Mouse (Mus musculus): ENCODE measurements at regions not wholly inside any gene's neighbourhood (a gene's known extent, or its start where the extent isn't known, plus 50 kb on each side); places are given as distances from the start of the nearest gene placed in this dataset.

- WGBS = 73% methylated on average over 6 of the region's 6 CpGs
- DNase-seq (ENCODE audit: low spot score) (no peak), ATAC-seq (replicated peaks; ENCODE audit: low FRiP score) (no peak)
- Histone ChIP-seq H3K4me3 (ENCODE audit: low read depth, low read length) (no peak overlapping the region), H3K27me3 (replicated peaks; ENCODE audit: control insufficient read depth, insufficient read depth, low read length) (no peaks in the 10 kb centered on the region), H3K4me2 (no peak overlapping the region), H3K4me1 (replicated peaks; ENCODE audit: control insufficient read depth, insufficient read depth, low read length) (peaks cover 3% of the 10 kb centered on the region; the same call in 1 of the 2 replicates), H3K36me3 (ENCODE audit: control insufficient read depth, insufficient read depth, low read length) (no peaks in the 10 kb centered on the region), H3K9me3 (ENCODE audit: control insufficient read depth, low read length) (no peaks in the 10 kb centered on the region), H3K27ac (ENCODE audit: low read depth, low read length) (no peak overlapping the region), H3K9ac (ENCODE audit: low read depth, low read length) (no peak overlapping the region)
These were observed 332.1 kb downstream of the 1500009L16Rik start for GRCm38 (mm10) chr10:84054551-84055336.

GRCm38 (mm10) chr10:84055402-84056167 lies 332.9 kb downstream of the 1500009L16Rik start:
- peaks cover 3% of the 10 kb centered on the region; the same call in 1 of the 2 replicates for H3K4me1 ChIP-seq (replicated peaks; ENCODE audit: control insufficient read depth, insufficient read depth, low read length)
- no peak overlapping the region for H3K4me2 ChIP-seq
- DNase-seq (ENCODE audit: low spot score) (no peak), ATAC-seq (replicated peaks; ENCODE audit: low FRiP score) (no peak)
- no peaks in the 10 kb centered on the region for H3K27me3 ChIP-seq (replicated peaks; ENCODE audit: control insufficient read depth, insufficient read depth, low read length)
- 68% methylated on average over 10 of the region's 10 CpGs for WGBS
- H3K9ac ChIP-seq (ENCODE audit: low read depth, low read length) = no peak overlapping the region
- H3K4me3 ChIP-seq (ENCODE audit: low read depth, low read length) = no peak overlapping the region
- H3K36me3 ChIP-seq (ENCODE audit: control insufficient read depth, insufficient read depth, low read length) = no peaks in the 10 kb centered on the region
- H3K9me3 ChIP-seq (ENCODE audit: control insufficient read depth, low read length) = no peaks in the 10 kb centered on the region
- no peak overlapping the region; the same call in 1 of the 2 replicates for H3K27ac ChIP-seq (ENCODE audit: low read depth, low read length)

DNA sequence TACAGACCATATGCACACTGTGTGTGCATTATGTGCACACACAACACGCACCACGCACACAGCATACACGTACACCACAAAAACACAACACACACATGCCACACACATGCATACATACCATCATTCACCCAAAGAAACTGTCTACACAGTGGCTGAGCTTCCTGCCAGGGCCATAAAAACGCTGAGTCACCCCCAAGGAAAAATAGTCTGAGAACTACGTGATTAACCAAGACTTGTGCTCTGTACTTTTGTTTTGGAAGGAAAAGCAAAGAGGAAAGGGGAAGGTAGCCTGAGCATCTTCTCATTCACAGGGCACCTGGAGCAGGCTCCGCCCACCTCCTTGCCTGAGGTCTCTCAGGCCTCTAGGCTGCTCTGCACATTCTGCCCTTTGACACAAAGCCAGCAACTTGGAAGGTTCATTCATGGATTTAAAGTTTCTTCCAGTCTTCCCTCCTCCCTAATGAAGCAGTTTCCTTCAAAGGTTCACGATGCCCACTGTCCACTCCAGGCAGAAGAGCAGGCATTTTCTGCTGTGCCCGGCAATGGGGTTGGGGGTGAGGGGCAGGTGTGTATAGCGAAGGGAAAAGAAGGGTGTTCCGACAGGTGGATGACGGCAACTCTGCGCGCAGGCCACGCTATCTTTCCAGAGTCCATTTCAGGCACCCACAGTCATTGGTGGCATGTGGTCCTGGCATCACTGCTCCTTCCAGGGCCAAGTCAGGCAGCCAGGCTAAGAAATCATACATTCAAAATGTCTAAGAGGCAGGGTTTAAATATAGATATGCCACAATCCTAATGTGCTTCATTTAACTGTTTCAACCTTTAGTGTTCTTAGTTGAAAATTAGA lies 333.9 kb downstream of the 1500009L16Rik start:
- 80% methylated on average over 14 of the region's 14 CpGs for WGBS
- Histone ChIP-seq H3K36me3 (ENCODE audit: control insufficient read depth, insufficient read depth, low read length) (no peaks in the 10 kb centered on the region), H3K4me2 (no peak overlapping the region), H3K27ac (ENCODE audit: low read depth, low read length) (no peak overlapping the region), H3K4me3 (ENCODE audit: low read depth, low read length) (no peak overlapping the region), H3K4me1 (replicated peaks; ENCODE audit: control insufficient read depth, insufficient read depth, low read length) (peaks cover 3% of the 10 kb centered on the region; the same call in 1 of the 2 replicates), H3K27me3 (replicated peaks; ENCODE audit: control insufficient read depth, insufficient read depth, low read length) (no peaks in the 10 kb centered on the region), H3K9ac (ENCODE audit: low read depth, low read length) (no peak overlapping the region), H3K9me3 (ENCODE audit: control insufficient read depth, low read length) (no peaks in the 10 kb centered on the region)
- ATAC-seq (replicated peaks; ENCODE audit: low FRiP score) (no peak), DNase-seq (ENCODE audit: low spot score) (no peak)

- no peak for DNase-seq (ENCODE audit: low spot score)
- Histone ChIP-seq H3K27ac (ENCODE audit: low read depth, low read length) (no peak overlapping the region), H3K9me3 (ENCODE audit: control insufficient read depth, low read length) (no peaks in the 10 kb centered on the region), H3K27me3 (replicated peaks; ENCODE audit: control insufficient read depth, insufficient read depth, low read length) (no peaks in the 10 kb centered on the region), H3K36me3 (ENCODE audit: control insufficient read depth, insufficient read depth, low read length) (no peaks in the 10 kb centered on the region), H3K4me3 (ENCODE audit: low read depth, low read length) (no peak overlapping the region), H3K4me1 (replicated peaks; ENCODE audit: control insufficient read depth, insufficient read depth, low read length) (peaks cover 3% of the 10 kb centered on the region; the same call in 1 of the 2 replicates), H3K4me2 (no peak overlapping the region), H3K9ac (ENCODE audit: low read depth, low read length) (no peak overlapping the region)
- 77% methylated on average over 2 of the region's 2 CpGs for WGBS
- no peak for ATAC-seq (replicated peaks; ENCODE audit: low FRiP score)
These were observed 335.6 kb downstream of the 1500009L16Rik start for GRCm38 (mm10) chr10:84058301-84058700.

DNA sequence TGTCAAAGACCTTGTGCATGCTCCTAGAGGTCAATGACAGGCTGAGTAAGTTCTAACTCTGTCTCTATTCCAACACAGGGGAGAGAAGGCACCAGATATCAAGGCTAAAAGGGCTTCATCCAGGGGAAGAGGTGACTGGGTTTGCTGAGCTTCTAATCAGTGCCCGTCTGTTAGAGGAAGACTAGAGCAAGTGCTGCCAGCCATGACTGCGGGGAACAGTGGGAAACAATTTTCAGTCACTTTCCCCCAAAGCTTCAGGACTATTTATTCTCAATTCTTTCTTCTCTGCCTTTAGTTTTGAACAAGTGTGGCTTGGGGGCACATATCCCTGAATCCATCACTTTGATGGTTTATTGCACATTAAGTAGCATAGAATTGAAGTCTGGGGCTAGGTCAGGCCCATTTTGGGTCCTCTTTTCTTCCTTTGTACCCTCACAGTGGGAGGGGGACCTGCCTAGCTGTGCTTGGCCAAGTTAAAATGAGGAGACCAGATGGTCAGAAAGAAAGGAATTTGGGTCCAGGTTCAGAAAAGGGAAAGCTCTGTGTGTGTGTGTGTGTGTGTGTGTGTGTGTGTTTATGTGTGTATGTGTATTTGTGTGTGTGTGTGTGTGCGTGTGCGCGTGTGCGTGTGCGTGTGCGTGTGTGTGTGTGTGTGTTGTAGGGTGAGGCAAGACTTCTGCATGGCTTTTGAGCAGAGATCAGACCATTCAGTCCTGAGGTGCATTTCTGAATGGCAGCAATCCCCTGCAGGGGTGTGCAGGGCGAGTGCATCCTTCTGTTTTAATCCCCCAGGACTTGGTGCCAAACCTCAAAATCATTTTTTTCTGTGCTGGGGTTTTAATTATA lies 337.2 kb downstream of the 1500009L16Rik start:
- Histone ChIP-seq H3K27ac (ENCODE audit: low read depth, low read length) (no peak overlapping the region), H3K4me3 (ENCODE audit: low read depth, low read length) (no peak overlapping the region), H3K36me3 (ENCODE audit: control insufficient read depth, insufficient read depth, low read length) (no peaks in the 10 kb centered on the region), H3K4me1 (replicated peaks; ENCODE audit: control insufficient read depth, insufficient read depth, low read length) (peaks cover 3% of the 10 kb centered on the region; the same call in 1 of the 2 replicates), H3K9me3 (ENCODE audit: control insufficient read depth, low read length) (no peaks in the 10 kb centered on the region), H3K9ac (ENCODE audit: low read depth, low read length) (no peak overlapping the region), H3K4me2 (no peak overlapping the region), H3K27me3 (replicated peaks; ENCODE audit: control insufficient read depth, insufficient read depth, low read length) (no peaks in the 10 kb centered on the region)
- 86% methylated on average over 9 of the region's 9 CpGs for WGBS
- DNase-seq (ENCODE audit: low spot score) = no peak
- ATAC-seq (replicated peaks; ENCODE audit: low FRiP score) = no peak

- Histone ChIP-seq H3K4me2 (no peak overlapping the region), H3K36me3 (ENCODE audit: control insufficient read depth, insufficient read depth, low read length) (no peaks in the 10 kb centered on the region), H3K4me3 (ENCODE audit: low read depth, low read length) (no peak overlapping the region), H3K9me3 (ENCODE audit: control insufficient read depth, low read length) (no peaks in the 10 kb centered on the region), H3K27me3 (replicated peaks; ENCODE audit: control insufficient read depth, insufficient read depth, low read length) (no peaks in the 10 kb centered on the region), H3K9ac (ENCODE audit: low read depth, low read length) (no peak overlapping the region), H3K27ac (ENCODE audit: low read depth, low read length) (no peak overlapping the region), H3K4me1 (replicated peaks; ENCODE audit: control insufficient read depth, insufficient read depth, low read length) (peaks cover 3% of the 10 kb centered on the region; the same call in 1 of the 2 replicates)
- no peak for ATAC-seq (replicated peaks; ENCODE audit: low FRiP score)
- peak; percentile 36 for DNase-seq (ENCODE audit: low spot score)
- 20% methylated on average over 7 of the region's 7 CpGs for WGBS
These were observed 338.0 kb downstream of the 1500009L16Rik start for GRCm38 (mm10) chr10:84060492-84061218.

DNA sequence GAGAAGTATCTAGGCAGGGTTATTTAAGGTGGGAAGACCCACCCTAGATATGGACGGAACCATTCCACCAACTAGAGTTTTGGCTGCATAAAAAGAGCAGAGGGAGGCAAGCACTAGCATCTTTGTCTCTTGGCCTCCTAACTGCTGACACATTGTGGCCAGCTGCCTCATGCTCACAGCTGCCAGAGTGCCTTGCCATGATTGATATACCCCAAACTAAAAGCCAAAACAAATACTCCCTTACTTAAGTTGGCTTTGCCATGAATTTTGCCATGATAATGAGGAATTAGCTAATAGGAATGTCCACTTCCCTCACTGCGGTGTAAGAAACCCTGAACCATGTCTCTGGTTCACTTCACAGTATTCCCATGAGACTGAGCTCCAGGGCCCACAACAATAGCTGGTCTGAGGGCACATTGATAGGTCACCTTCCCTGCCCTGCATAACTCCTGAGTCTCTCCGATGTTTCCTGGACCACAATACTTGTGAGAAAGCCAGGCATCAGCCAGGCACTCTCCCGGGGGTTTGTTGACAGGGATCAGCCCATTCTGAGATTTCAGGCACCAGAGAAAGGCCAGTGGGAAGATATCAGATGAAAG lies 344.5 kb downstream of the 1500009L16Rik start:
- DNase-seq (ENCODE audit: low spot score) = no peak

More for the DNA sequence above, 344.5 kb downstream of the 1500009L16Rik start:
- Histone ChIP-seq H3K27ac (ENCODE audit: low read depth, low read length) (no peak overlapping the region), H3K4me3 (ENCODE audit: low read depth, low read length) (no peak overlapping the region), H3K9ac (ENCODE audit: low read depth, low read length) (no peak overlapping the region), H3K9me3 (ENCODE audit: control insufficient read depth, low read length) (no peaks in the 10 kb centered on the region), H3K36me3 (ENCODE audit: control insufficient read depth, insufficient read depth, low read length) (no peaks in the 10 kb centered on the region), H3K4me1 (replicated peaks; ENCODE audit: control insufficient read depth, insufficient read depth, low read length) (no peaks in the 10 kb centered on the region), H3K4me2 (no peak overlapping the region), H3K27me3 (replicated peaks; ENCODE audit: control insufficient read depth, insufficient read depth, low read length) (no peaks in the 10 kb centered on the region)
- 69% methylated on average over 4 of the region's 4 CpGs for WGBS
- ATAC-seq (replicated peaks; ENCODE audit: low FRiP score) = no peak

All from liver, embryonic 11.5 days (tissue).